Mouse (Mus musculus): ENCODE results near the gene Rassf6. TPM values are rescaled to one million over a fixed set of nuclear protein-coding genes. Genes with fewer than 3 reads are reported as not detected.

Gene Rassf6
- total RNA-seq (2021): not detected
- long read RNA-seq, experiment 1: 0 reads
- long read RNA-seq, experiment 2: 0 reads

GRCm38 (mm10) chr5:90640286-90641217 is at the start of gene Rassf6:
Rassf6 (minus strand) TSS chr5:90640657.
- DNase-seq: no peak
- intact Hi-C loops (cut with DNase I): no loop called here

DNA sequence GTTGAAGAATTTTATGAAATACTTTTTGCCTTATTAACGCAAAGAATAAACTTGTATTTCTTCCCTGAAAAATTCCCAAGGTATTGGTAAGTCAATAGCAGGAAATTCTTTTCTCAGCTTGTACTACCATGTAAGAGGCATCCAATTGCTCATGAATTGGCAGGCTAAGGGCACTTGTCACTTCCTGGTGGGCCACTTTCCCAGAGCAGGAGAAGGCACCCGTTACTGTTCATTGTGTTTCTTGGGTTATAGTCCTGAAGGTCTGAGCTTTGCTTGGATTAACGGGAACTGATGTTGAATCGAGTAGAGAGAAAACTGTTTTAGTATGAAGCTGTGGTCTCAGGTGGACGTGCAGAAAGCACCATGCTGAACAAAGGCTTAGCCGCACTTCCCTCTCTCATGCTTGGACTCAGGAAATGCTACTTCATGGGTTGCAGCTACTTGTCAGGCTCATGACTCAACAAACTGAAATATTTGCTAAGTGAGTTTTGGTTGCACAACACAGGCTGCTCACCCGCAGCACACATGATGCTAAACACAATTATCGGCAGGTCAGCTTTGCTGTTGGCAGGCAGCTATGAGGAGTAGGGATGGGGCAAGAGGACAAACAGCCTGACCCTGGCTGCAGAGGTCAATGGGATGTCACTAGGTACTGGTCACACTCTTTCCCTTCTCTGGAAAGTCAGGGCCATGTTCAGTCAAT is 49.1 kb upstream of the Rassf6 start:
- DNase-seq: no peak
- intact Hi-C loops (cut with DNase I): no loop called here

DNA sequence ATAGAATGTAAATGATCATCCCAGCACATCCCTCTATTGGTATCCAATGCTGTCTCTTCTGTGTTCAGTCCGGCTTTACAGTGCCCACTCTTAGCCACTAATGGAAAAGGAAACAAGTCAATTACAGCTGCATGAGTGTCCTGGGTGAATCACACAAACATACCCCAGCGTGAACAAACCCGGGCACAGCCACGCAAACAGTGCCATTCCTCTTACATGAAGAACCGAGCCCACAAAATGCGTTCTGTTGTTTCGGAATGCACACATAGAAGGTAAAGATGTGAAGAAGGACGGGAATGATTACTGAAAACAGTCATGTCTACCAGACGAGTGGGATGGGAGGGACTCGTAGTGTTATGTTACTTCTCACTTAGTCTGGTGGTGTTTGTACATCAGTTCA is 47.5 kb upstream of the Rassf6 start:
- no peak for DNase-seq
- intact Hi-C loops (cut with DNase I): no loop called here

DNA sequence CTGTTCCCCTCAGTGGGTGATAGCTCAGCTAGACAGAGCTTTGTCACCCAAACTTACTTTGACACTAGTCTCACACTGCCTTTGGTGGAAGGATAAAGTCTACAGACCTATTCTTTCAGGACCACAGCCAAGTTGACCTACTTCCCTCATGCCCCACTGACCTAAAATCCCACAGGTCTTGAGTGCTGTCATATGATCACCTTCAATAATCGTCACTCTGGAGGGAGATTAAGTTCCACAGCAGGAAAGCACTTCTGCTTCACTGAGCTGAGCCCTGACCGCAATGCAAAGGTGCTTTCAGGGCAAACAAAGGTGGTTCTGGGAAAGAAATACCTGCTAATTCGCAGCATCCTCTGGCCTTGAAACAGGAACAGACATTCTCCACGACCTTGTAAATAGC is 44.5 kb upstream of the Rassf6 start:
- intact Hi-C loops (cut with DNase I): no loop called here
- DNase-seq: no peak

DNA sequence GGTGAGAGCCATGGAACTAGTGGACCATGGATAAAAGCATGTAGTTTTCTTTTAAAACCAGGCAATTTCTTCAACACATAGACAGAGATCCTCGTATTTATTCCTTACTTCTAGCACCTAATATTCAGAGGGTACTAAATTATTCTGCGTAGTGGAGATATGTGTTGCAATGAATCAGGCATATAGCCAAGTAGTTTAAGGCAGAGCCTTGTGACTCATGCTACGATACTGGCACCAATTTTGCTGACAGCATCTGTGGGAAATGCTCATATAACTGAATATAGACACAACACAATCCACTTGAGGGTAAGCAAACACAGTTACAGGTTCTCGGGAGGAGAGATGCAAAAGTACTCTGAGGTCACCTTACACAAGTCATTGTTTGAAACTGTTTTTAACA is 41.4 kb upstream of the Rassf6 start:
- intact Hi-C loops (cut with DNase I): no loop called here
- no peak for DNase-seq

DNA sequence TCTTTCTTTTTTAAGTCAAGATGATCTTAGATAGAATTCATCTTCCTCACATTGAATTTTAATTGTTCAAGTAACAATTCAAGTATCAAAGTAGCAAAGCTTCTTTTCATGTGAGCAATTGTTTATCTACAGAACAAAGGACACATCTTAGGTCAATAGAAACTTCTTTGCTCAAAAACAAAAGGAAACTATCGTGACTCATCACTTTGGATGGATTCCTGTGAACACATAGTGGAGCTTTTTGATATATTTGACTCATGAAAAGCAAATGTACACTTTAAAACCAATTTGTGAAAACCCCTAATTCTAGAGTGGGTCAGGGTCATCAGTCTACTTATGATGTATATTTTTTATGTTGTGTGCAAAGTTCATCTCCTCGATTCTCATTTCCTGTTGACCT is 37.1 kb upstream of the Rassf6 start:
- intact Hi-C loops (cut with DNase I): no loop called here
- no peak for DNase-seq

DNA sequence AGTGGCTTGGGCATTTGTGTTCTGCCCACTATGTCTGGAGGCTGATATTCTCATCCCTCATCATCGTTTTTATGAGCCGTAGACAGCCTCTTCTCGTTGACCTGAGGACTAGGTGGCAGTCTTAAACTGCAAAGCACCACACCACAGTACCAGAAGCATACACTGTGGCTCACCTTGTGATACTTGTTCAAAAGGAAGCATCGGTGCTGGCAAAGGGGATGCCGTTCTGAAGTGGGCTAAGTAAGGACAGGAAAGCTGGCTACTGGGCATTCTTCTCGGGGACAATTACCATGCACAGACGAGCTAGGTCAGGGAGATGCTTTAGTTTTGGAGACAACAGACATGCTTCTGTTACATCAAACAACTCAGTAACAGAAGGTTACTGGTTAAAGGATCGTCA is 21.4 kb upstream of the Rassf6 start:
- intact Hi-C loops (cut with DNase I): loop anchor here (2.0 to 5.0 kb wide), 4 partner anchors 125 to 260 kb away; partner anchors contain the start of gene Cxcl3
- no peak for DNase-seq

DNA sequence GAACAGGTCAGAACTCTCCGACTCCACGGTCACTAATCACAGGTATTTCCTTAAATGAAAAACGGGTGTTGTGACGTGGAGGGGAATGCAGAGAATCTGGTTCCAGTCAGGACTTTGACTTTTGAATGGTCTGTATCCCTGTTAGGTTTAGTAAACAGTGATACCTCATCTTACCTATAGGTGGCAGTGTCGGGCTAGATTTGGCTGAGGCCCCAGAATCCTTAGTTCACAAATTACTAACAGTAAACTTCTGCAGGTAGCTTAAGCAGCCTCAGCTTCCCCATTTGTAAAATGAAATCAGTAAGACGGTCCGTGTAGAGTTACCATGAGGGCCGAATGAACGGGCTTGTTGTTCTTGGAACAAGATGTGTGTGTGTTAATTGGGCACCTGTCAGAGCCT is 21.0 kb upstream of the Rassf6 start:
- peak in 1 of 2 experiments; percentile 30 for DNase-seq
- intact Hi-C loops (cut with DNase I): loop anchor here (5.0 kb wide), 3 partner anchors 126 to 261 kb away; partner anchors contain the start of gene Cxcl3

GRCm38 (mm10) chr5:90660411-90660810 is 20.0 kb upstream of the Rassf6 start:
- intact Hi-C loops (cut with DNase I): loop anchor here (5.0 kb wide), 3 partner anchors 127 to 262 kb away; partner anchors contain the start of gene Cxcl3
- no peak for DNase-seq

DNA sequence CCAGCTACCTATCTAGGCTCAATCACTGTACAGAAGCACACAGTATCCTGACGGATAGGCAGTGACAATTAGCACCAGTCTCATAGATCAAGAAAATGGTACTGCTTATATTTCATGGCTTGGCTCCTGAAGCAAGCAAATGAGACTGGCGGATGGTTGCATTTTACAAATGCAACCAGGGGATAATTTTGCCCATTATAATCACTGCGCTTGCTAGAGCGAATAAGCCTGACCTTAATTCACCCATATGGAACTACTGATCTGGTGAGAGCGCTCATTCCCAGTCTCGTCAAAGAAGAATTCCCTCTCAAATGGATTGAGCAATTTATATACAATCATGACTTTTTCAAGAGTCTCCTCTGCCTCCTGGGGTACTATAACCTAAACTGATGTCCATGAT is 16.2 kb upstream of the Rassf6 start:
- intact Hi-C loops (cut with DNase I): no loop called here
- no peak for DNase-seq

- intact Hi-C loops (cut with DNase I): no loop called here
- DNase-seq: no peak
Observed at GRCm38 (mm10) chr5:90655891-90656290, 15.4 kb upstream of the Rassf6 start.

DNA sequence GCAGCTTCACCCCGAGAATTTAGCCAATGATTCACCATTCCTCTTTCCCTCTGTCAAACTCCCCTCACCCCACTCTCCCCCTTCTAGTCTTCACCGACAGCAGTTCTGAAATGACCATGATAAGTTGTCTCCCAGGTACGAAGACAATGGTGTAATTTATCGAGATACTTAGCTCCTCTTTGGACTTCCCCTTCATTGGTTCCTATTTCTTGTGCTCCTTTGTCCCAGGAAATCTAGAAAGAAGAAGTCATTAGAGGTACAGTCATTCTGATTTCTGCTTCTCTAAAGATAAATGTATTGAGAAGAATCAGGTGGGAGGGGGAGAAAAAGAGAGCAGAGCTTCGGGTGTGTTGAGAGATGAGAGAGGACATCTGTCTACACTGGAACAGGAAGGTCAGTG is 14.3 kb upstream of the Rassf6 start:
- no peak for DNase-seq
- intact Hi-C loops (cut with DNase I): loop anchor here (5.0 kb wide), 1 partner anchor 52 kb away; no protein-coding TSS in a partner anchor

GRCm38 (mm10) chr5:90652724-90653123 is 12.3 kb upstream of the Rassf6 start:
- intact Hi-C loops (cut with DNase I): loop anchor here (5.0 kb wide), 1 partner anchor 50 kb away; no protein-coding TSS in a partner anchor
- no peak for DNase-seq

GRCm38 (mm10) chr5:90650466-90651150 is 10.2 kb upstream of the Rassf6 start:
- intact Hi-C loops (cut with DNase I): loop anchor here (5.0 kb wide), 1 partner anchor 48 kb away; no protein-coding TSS in a partner anchor
- DNase-seq: no peak

DNA sequence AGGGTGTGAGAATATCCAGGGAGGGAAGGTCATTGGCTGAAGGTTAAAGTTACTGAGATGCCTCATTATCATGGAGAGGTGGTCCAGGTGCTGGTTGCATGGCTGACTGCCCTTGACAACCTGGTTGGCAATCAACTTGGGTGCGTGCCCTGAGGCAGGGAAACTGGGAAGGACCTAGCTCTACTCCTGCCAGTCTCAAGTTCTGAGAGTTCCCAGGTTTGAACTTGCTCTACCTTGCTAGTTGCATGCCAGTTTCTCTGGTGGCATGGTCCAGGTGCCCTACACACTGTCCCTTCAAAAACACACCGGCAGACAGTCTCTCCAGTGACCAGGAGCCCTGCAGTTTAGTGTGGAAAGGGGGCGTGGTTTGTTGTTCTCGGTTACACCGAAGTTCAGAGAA is 7.0 kb upstream of the Rassf6 start:
- intact Hi-C loops (cut with DNase I): no loop called here
- DNase-seq: no peak

DNA sequence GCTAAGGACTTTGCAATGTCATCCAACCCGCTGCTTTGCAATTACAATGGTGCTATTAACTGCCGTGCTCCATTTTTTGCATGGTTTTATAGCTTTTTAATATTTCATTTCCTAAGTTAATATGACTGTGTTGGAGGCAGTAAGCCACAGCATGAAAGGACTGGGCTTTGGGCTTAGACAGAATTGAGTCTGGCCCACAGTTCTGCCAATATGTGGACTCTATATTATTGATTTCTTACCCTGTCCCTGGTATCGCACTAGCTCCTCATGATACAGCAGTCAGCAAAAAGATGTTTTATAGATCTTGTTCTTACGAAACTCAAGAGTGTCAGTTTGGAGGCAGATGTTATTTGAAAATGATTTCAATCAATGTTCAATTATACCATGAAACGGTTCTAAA is 5.9 kb upstream of the Rassf6 start:
- no peak for DNase-seq
- intact Hi-C loops (cut with DNase I): no loop called here

GRCm38 (mm10) chr5:90645579-90645978 is 5.1 kb upstream of the Rassf6 start:
- intact Hi-C loops (cut with DNase I): no loop called here
- DNase-seq: no peak

DNA sequence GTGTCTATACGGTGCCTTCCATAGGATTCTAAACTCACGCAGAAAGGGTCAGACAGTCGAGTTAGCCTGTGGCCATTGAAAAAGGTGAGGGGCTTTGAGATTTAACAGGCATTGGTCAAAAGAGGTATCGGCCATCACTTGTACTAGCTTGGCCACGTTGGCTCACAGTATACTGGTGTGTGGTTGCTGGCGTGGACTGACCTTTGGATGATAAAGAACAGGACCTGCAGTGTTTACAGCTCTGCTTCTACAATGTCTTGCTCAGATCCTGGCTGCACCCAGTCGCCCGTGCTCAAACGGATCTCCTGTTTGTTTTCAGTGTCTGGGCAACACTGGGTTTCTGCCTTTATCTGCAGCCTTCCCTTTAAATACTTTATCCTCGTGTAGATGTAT is 757 bp upstream of the Rassf6 start:
- intact Hi-C loops (cut with DNase I): no loop called here
- no peak for DNase-seq

DNA sequence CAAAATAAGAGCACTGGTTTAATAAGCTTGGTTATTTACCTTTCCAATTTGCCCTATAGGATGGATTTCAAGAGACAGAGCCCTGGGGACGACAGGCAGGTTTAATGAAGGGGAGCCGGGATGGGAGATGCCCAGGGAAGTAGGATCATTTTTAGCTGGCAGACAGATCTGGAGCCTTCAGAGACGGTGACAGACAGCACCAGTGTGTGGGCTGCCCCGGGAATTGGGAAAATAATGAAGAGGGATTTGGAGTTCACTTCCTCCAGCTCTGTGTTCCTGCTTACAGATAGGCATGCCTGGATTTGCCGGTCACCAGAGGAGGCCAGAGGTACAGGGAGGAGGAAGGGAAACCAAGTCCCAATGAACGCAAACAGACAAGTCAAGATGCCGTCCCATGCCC is 5.6 kb downstream of the Rassf6 start:
- intact Hi-C loops (cut with DNase I): no loop called here
- no peak for DNase-seq

- intact Hi-C loops (cut with DNase I): no loop called here
- DNase-seq: no peak
Observed at GRCm38 (mm10) chr5:90628530-90628929, 11.9 kb downstream of the Rassf6 start.

GRCm38 (mm10) chr5:90628011-90628410 is 12.4 kb downstream of the Rassf6 start:
- DNase-seq: no peak
- intact Hi-C loops (cut with DNase I): no loop called here

Measured in gastrocnemius, postnatal 36 days (tissue).